Mouse (Mus musculus) CH12.LX (cell line): Measurements from ENCODE around the gene 2210016L21Rik.

Experiments used
- CTCF ChIP-seq, 2 experiments: IDR thresholded peaks in 1 of 2; conservative IDR thresholded peaks in 1 of 2; 2 replicates each; pipeline ENCODE4 v1.5.1; 2011 to 2012; ENCODE audit warnings: low read depth in 2 of 2, low read length in 2 of 2, improper control_type of control experiment in 1 of 2, inconsistent platforms in 1 of 2, mild to moderate bottlenecking in 1 of 2, moderate library complexity in 1 of 2
- E2F4 ChIP-seq: IDR thresholded peaks from 2 replicates; pipeline ENCODE4 v1.6.1; 2011; ENCODE audit warnings: low read depth, low read length, improper control_type of control experiment; ENCODE audit not compliant: insufficient replicate concordance
- EP300 ChIP-seq: IDR thresholded peaks from 2 replicates; pipeline ENCODE4 v1.6.1; 2011; ENCODE audit warnings: low read length, improper control_type of control experiment
- JUN ChIP-seq: IDR thresholded peaks from 2 replicates; pipeline ENCODE4 v1.6.1; 2011; ENCODE audit warnings: low read depth, mild to moderate bottlenecking, low read length, improper control_type of control experiment, moderate library complexity; ENCODE audit not compliant: insufficient read depth
- KAT2A ChIP-seq: IDR thresholded peaks from 2 replicates; pipeline ENCODE4 v1.6.1; 2012; ENCODE audit warnings: low read length, improper control_type of control experiment, inconsistent platforms; ENCODE audit not compliant: insufficient replicate concordance
- MEF2A ChIP-seq: IDR thresholded peaks from 2 replicates; pipeline ENCODE4 v1.6.1; 2014; ENCODE audit warnings: low read depth, mild to moderate bottlenecking, inconsistent platforms, low read length, improper control_type of control experiment, borderline replicate concordance
- MYC ChIP-seq: IDR thresholded peaks from 2 replicates; pipeline ENCODE4 v1.6.1; 2011; ENCODE audit warnings: low read depth, mild to moderate bottlenecking, improper control_type of control experiment, low read length
- POLR2A ChIP-seq: IDR thresholded peaks from 2 replicates; pipeline ENCODE4 v1.6.1; 2011; ENCODE audit warnings: low read depth, mild to moderate bottlenecking, improper control_type of control experiment, low read length
- RAD21 ChIP-seq: IDR thresholded peaks from 2 replicates; pipeline ENCODE4 v1.6.1; 2011; ENCODE audit warnings: low read depth, mild to moderate bottlenecking, low read length, improper control_type of control experiment, moderate library complexity
- SIN3A ChIP-seq: IDR thresholded peaks from 2 replicates; pipeline ENCODE4 v1.6.1; 2012; ENCODE audit warnings: low read length, improper control_type of control experiment, inconsistent platforms
- TCF12 ChIP-seq: IDR thresholded peaks from 2 replicates; pipeline ENCODE4 v1.6.1; 2014; ENCODE audit warnings: low read depth, mild to moderate bottlenecking, inconsistent platforms, low read length, improper control_type of control experiment
- UBTF ChIP-seq: IDR thresholded peaks from 2 replicates; pipeline ENCODE4 v1.6.1; 2012; ENCODE audit warnings: low read depth, mild to moderate bottlenecking, inconsistent platforms, low read length, improper control_type of control experiment, moderate library complexity
- ZC3H11A ChIP-seq: IDR thresholded peaks from 2 replicates; pipeline ENCODE4 v1.6.1; 2012; ENCODE audit warnings: low read depth, mild to moderate bottlenecking, inconsistent platforms, low read length, improper control_type of control experiment

DNA sequence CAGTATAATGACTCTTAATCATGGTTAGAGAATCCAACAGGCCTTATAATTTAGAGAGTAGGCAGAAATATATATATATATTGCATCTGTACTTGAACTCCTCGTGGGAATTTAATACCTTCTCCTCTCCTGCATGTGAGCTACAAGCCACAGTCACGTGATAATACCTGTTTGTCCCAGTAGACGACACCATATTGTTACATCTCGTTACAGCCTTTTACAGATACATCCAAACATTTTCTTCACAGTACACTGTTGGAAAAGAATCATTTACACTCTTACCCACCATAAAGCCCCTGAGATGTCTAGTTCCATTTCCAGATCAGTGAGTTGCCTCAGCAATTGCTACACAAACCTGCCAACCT is 790 bp downstream of the 2210016L21Rik start:
- TF ChIP-seq CTCF (conservative IDR thresholded peaks at IDR 0.05 in 1 of 2, IDR thresholded peaks at IDR 0.05 in 1 of 2; ENCODE audit: low read depth in 2 of 2, low read length in 2 of 2) (no peak), TCF12 (no peak), RAD21 (no peak), EP300 (no peak), SIN3A (no peak), MEF2A (no peak), POLR2A (no peak), JUN (no peak), MYC (no peak), ZC3H11A (no peak), UBTF (no peak), E2F4 (no peak), KAT2A (no peak)
